Mouse (Mus musculus) MEL (cell line): ENCODE results near the gene Dctn1.

Experiments
- CHD2 ChIP-seq: IDR thresholded peaks from 2 replicates; pipeline ENCODE4 v1.6.1; 2011; ENCODE audit warnings: low read length, improper control_type of control experiment
- CTCF ChIP-seq, 3 experiments: IDR thresholded peaks in 2 of 3; conservative IDR thresholded peaks in 1 of 3; 2 replicates each; pipeline ENCODE4 v1.5.1; 2011 to 2012; ENCODE audit warnings: low read length in 3 of 3, low read depth in 2 of 3, mild to moderate bottlenecking in 2 of 3, improper control_type of control experiment in 1 of 3, inconsistent platforms in 1 of 3, mixed read lengths in 1 of 3, moderate library complexity in 1 of 3; ENCODE audit not compliant: control insufficient read depth in 1 of 3, insufficient read depth in 1 of 3, poor library complexity in 1 of 3, severe bottlenecking in 1 of 3
- MAFK ChIP-seq: IDR thresholded peaks from 2 replicates; pipeline ENCODE4 v1.6.1; 2011; ENCODE audit warnings: low read depth, mild to moderate bottlenecking, low read length, improper control_type of control experiment, borderline replicate concordance
- MAX ChIP-seq: IDR thresholded peaks from 2 replicates; pipeline ENCODE4 v1.6.1; 2011; ENCODE audit warnings: low read length, improper control_type of control experiment
- MAZ ChIP-seq: IDR thresholded peaks from 2 replicates; pipeline ENCODE4 v1.6.1; 2012; ENCODE audit warnings: low read depth, mild to moderate bottlenecking, inconsistent platforms, low read length, improper control_type of control experiment
- NRF1 ChIP-seq: IDR thresholded peaks from 2 replicates; pipeline ENCODE4 v1.6.1; 2014; ENCODE audit warnings: low read depth, mild to moderate bottlenecking, inconsistent platforms, low read length, improper control_type of control experiment, moderate library complexity; ENCODE audit not compliant: poor library complexity, insufficient read depth, severe bottlenecking
- POLR2A ChIP-seq, 2 experiments: IDR thresholded peaks; 2 replicates each; pipeline ENCODE4 v1.6.1; 2011 to 2012; ENCODE audit warnings: low read length in 2 of 2, mild to moderate bottlenecking in 2 of 2, control low read depth in 1 of 2, improper control_type of control experiment in 1 of 2, low read depth in 1 of 2, moderate library complexity in 1 of 2; ENCODE audit not compliant: control insufficient read depth in 1 of 2, insufficient read depth in 1 of 2, poor library complexity in 1 of 2
- RCOR1 ChIP-seq: IDR thresholded peaks from 2 replicates; pipeline ENCODE4 v1.6.1; 2012; ENCODE audit warnings: low read depth, mild to moderate bottlenecking, inconsistent platforms, low read length, improper control_type of control experiment
- UBTF ChIP-seq: IDR thresholded peaks from 2 replicates; pipeline ENCODE4 v1.6.1; 2012; ENCODE audit warnings: low read depth, mild to moderate bottlenecking, inconsistent platforms, low read length, improper control_type of control experiment, moderate library complexity, borderline replicate concordance; ENCODE audit not compliant: insufficient read depth
- ZNF384 ChIP-seq: IDR thresholded peaks from 2 replicates; pipeline ENCODE4 v1.6.1; 2012; ENCODE audit warnings: low read depth, mild to moderate bottlenecking, inconsistent platforms, low read length, improper control_type of control experiment

DNA sequence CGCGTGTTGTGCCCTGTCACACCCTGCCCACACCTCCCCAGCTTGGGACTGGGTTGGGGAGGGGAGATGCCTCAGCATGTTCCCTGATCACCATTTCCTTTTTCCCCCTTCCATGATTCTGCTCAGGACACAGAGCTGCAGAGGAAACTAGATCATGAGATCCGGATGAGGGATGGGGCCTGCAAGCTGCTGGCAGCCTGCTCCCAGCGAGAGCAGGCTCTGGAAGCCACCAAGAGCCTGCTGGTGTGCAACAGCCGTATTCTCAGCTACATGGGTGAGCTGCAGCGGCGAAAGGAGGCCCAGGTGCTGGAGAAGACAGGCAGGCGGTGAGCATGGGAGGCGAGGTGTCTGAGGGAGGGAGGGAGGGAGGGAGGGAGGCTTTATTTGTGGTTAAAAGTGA lies 19.9 kb upstream of the Dctn1 start:
- TF ChIP-seq CTCF (IDR thresholded peaks at IDR 0.05 in 2 of 3, conservative IDR thresholded peaks at IDR 0.05 in 1 of 3; ENCODE audit: control insufficient read depth in 1 of 3, insufficient read depth in 1 of 3, low read depth in 2 of 3, low read length in 3 of 3, poor library complexity in 1 of 3, severe bottlenecking in 1 of 3) (no peak), MAX (no peak), ZNF384 (no peak), MAZ (no peak), POLR2A (IDR thresholded peaks at IDR 0.05; ENCODE audit: control insufficient read depth in 1 of 2, insufficient read depth in 1 of 2, low read depth in 1 of 2, low read length in 2 of 2, poor library complexity in 1 of 2) (no peak), CHD2 (no peak), UBTF (no peak), NRF1 (no peak), RCOR1 (no peak), MAFK (no peak)
